Mouse (Mus musculus) mouse embryonic stem cell (cell line): ENCODE measurements around the gene Shroom3.

ENCODE experiments used
- in situ Hi-C, 2 experiments: fragments of 300-500 bp; cut with MboI; formaldehyde crosslinking; loops; 1 replicate in 1 of 2; 3 replicates in 1 of 2; pipeline ENCODE4 v1.14.3; 2019 to 2020; ENCODE audit warnings: low sequenced_read_pairs in 2 of 2, low pct_unique_long_range_greater_than_20kb in 1 of 2, mixed read lengths in 1 of 2; ENCODE audit not compliant: unreplicated experiment in 1 of 2

Gene Shroom3

DNA sequence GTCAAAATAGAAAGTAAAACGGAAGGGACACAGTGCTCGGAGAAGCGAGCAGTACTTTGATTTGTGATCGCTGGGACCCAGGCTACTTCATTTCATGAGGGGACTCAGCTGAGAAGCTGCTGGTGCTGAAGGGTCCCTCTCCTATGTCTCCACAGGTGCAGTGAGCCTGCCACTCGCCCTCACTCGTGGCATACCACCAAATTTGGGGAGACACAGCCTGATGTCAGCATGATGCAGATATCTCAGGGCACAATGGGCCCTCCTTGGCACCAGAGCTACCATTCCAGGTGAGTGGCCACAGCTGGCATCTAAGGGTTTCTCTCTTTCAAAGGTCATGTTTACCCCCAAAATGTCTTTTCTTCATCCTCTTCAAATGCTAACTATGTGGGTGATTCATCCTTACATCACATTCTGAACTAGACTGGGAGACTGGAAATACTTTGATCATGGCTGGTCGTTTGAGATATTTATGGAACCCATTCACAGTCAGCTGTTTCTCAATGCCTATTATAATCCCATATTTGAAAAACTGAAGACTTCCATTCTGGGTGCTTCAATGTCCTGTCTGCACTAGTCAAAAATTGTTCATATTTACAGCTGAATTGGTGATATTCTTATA lies 250.5 kb downstream of the Shroom3 start:
- in situ Hi-C loops = no loop called here

DNA sequence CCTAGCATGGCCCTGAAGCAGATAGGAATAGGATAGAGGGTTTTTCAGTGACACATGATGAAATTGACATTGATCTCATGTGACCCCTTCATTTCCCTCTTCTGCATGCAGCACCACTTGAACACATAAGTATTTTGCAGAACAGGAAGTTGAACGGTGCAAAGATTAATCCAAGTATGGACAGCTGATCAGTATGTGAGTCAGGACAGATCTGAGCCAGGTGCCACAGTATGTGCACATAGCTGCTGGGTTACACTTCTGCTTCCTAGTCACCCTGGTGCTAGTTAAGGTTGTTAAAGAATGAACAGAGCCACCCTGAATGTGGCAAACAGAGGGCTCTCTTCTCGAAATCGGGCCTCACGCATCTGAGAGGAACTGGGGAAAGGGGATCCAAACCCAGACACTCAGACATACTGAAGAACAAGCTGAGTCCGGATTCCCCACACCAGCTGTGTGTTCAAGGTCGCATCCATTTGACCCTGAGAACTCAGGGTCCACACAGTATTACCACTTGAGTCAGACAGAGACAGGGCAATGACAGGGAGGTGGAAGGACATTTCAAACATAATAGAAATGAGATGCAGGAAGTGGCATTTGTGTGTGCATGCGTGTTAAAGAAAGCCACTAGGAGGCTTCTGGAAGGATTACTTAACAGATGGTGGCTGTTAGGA lies 251.2 kb downstream of the Shroom3 start:
- in situ Hi-C loops = no loop called here

DNA sequence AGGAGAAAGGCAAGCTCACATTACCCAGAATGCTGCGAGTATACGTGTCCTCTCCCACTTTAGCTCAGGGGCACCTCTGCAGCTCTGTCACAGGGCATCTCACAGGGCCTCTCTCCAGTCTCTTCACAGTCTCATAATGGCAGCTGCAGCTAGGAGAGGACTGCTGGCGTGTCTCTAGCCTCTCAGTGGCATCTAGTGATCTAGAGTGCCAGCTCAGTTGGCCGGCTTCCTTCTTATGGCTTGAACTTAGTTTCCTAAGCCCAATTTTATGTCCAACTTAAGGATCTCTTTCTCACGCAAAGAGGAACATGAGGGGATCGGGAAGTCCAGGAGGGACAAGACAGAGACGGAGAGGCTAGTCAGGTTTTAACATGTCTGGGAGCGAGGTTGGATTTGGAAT lies 252.6 kb downstream of the Shroom3 start:
- in situ Hi-C loops = no loop called here

DNA sequence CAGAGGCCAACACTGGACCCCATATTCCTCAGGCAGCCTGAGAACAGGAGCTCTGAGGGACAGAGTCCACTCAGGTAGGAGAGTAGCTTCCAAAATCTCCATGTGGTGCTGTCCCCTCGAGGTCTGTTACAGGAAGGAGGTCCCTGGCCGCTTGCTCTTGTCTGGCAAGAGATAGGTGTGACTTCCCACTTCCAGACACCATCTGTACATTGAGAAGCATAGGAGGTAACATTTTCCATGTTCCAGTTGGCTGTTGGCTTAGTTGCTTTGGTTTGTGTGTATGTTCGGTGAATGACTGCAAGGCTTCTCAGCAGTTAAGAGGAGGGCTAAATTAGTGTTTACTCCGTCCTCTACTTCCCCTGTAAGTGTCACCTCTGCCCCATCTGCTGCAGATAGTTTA lies 254.5 kb downstream of the Shroom3 start:
- in situ Hi-C loops = no loop called here

DNA sequence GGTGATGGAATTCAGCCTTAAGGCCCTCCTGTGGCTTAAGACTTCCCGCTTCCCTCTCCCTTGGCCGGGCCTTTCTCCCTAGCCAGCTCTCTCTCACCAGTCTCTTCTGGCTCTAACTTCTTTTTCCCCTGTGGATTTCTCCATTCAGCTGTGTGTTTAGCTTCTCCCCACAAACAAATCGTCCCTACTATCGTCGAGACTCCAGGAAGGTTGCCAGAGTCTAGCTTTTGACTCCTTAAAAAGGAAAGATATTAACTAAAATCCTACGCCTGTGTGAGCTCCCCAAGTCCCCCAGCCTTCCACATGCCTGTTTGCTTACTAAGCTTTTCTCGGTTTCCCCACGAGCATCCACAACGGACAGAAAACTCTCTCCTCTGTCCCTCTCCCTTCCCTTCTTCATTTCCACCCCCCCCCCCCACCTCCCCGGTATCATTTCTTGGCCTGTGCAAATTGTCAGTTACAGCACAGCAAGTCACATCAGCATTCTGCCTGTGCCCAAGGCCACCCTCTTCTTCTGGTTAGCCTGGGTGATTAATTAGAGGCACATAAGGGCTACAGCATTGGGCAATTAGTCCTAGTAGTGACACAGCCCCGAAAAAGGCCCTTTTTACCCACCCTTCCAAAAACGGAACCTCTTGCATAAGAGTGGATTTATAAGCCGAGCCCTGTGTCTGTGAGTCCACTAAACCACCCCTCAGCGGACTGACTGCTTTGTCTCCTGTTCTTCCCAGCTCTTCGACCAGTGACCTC lies 256.2 kb downstream of the Shroom3 start:
- in situ Hi-C loops = no loop called here

DNA sequence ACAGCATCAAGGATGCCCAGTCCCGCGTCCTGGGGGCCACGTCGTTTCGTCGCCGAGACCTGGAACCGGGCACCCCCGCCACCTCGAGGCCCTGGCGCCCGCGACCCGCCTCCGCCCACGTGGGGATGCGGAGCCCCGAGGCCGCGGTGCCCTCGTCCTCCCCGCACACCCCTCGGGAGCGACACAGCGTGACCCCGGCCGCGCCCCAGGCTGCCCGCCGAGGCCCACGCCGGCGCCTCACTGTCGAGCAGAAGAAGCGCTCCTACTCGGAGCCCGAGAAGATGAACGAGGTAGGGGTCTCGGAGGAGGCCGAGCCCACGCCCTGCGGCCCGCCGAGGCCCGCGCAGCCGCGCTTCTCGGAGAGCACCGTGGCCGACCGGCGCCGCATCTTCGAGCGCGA lies 258.9 kb downstream of the Shroom3 start:
- in situ Hi-C loops = no loop called here

DNA sequence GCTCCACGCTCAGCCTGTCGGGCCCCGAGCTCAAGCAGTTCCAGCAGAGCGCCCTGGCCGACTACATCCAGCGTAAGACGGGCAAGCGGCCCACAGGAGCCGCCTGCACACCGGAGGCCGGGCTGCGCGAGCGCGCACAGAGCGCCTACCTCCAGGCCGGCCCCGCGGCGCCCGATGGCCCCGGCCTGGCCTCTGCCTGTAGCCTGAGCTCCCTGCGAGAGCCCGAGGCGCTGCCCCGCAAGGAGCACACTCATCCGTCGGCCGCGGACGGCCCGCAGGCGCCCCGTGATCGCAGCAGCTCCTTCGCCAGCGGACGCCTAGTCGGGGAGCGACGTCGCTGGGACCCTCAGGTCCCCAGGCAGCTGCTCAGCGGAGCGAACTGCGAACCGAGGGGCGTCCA lies 259.3 kb downstream of the Shroom3 start:
- in situ Hi-C loops = no loop called here

DNA sequence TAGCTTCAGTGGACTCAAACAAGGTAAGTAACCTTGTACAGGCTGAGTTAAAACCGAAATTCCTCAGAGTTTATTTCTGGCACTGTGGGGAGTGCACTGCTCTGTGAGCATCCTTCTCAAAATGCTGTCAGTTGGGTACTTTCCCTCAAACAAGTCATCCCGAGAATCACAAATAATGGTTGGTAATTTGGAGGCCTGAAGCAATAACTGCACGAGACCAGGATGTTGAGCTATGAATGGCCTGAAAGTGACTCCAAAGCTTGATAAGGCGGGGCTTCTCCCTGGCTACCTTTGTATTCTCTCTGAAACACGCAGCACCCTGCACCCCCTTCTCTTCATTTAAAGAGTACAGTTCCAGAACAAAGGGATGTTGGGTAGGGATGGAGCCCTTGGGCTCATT lies 261.6 kb downstream of the Shroom3 start:
- in situ Hi-C loops = no loop called here

DNA sequence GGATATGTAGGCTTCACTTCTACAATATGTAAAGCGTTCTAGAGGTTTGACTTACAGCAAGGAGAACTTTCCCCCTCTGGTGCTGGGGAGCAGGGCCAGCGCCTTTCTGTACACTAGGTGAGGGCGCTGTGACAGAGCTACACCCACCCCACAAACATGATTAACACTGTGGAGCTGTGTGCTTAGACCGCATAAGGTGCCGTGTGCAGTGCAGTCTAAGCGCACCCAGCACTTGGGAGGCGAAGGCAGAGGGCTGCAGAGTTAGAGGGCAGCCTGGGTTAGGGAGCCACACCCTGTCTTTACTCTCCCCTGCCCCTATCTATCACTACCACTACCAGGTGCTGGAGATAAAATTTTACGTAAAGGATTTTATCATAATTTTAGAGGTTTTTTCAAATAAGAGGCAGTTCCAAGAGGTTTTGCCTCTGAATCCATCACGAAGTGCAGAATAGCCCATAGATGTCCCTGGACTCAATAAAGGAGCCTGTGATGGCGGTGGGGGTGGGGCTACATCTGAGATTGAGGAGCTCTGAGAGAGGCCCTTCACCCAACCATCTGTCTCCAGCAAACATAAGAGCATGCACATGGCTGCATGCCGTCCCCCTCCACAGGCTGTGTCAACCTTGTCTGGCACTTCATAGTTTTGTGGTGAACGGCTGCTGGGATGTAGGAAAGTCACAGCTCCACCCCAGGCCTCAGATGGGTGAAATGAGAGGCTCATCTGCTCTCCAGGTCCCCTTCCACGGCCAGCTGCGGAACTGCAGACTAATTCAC lies 265.9 kb downstream of the Shroom3 start:
- in situ Hi-C loops = no loop called here

DNA sequence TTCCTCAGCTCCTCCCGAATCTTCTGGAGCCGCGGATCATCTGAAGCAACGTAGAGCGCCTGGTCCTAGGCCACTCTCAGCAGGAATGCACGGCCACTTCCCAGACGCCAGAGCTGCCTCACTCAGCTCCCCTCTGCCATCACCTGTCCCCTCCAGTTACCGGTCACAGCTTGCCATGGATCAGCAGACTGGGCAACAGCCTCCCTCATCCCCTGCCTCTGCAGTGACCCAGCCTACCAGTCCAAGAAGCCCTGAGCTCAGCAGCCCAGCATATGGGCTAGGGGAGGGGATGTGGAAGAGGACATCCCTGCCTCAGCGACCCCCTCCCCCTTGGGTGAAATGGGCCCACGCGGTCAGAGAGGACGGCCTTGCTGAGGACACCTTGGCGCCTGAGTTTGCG lies 267.3 kb downstream of the Shroom3 start:
- in situ Hi-C loops = loop anchor here (10.0 kb wide), 2 partner anchors 116 to 226 kb away; no protein-coding TSS in a partner anchor

DNA sequence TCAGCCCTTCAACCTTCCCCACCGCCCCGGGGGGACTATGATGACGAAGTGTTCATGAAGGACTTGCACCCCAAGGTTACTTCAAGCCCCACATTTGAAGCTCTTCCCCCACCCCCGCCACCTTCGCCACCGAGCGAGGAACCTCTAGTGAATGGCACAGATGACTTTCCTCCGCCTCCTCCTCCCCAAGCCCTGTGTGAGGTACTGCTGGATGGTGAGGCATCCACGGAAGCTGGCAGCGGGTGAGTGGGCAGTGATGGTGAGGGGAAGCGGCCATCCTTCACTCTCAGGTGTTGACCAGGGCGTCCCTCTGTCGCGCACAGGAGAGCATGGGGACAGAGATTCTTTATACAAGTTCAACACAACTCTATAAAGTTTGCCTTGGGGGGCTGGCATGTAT lies 267.8 kb downstream of the Shroom3 start:
- in situ Hi-C loops = loop anchor here (10.0 kb wide), 2 partner anchors 116 to 226 kb away; no protein-coding TSS in a partner anchor

DNA sequence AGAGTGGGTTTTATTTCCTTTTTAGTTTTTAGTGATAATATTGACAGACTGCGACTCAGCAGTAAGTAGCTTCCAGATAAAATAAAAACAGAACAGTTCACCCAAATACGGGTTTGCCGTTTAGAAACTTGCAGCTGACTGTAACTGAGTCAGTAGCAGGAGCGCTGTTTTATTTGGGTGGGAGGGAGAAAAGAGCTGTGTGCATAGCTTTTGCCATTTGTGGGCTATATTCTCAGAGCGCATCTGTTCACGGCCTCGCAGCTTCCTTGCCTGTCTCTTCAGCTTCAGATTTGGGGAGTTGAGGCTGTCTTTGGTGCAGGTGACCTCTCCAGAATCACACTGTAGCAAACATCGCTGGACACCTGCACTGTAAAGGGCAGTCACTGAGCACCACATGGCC lies 270.6 kb downstream of the Shroom3 start:
- in situ Hi-C loops = loop anchor here (10.0 kb wide), 2 partner anchors 119 to 229 kb away; no protein-coding TSS in a partner anchor

DNA sequence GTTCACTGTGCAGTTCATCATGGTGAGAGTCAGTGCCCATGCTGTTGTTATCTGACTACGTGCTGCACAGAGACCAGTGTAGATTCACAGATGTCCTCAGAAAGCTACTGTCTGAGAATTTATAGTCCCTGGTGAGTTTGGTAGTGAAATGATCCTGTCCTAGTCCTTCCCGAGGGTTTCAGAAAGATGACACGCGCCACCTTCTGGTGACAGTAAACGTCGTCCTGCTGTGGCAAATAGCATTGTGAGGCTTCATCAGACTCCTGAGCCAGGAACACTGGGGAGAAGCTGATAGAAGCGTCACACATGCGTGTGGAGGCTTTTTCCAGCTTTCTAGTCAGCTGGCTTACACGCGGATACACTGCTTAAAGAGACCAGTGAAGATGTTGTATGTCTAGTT lies 271.1 kb downstream of the Shroom3 start:
- in situ Hi-C loops = loop anchor here (10.0 kb wide), 2 partner anchors 120 to 230 kb away; no protein-coding TSS in a partner anchor

DNA sequence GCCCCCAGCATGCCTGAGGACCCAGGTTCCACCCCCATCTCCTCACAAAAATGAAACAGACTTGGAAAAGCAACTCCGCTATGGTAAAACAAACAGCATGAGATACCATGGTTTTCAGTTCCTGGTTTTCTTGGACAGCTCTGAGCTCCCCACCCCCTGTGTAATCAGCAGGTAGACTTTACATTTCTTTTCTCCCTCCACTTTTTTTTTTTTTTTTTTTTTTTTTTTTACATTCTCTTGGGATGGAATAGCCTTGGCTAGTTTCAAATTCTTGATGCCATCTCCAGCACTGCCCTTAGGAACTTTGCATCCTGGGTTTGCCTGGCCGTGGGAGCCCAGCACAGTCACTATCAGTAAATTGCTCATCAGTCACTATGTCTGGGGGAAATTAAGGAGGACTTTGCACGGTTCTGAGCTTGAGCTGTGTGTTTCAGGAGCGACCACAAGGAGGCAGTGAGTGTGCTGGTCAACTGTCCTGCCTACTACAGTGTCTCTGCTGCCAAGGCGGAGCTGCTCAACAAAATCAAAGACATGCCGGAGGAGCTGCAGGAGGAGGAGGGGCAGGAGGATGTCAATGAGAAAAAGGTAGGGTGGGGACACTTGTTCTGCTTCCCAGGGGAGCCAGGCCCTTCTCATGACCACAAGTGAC lies 271.7 kb downstream of the Shroom3 start:
- in situ Hi-C loops = loop anchor here (10.0 kb wide), 2 partner anchors 120 to 230 kb away; no protein-coding TSS in a partner anchor

DNA sequence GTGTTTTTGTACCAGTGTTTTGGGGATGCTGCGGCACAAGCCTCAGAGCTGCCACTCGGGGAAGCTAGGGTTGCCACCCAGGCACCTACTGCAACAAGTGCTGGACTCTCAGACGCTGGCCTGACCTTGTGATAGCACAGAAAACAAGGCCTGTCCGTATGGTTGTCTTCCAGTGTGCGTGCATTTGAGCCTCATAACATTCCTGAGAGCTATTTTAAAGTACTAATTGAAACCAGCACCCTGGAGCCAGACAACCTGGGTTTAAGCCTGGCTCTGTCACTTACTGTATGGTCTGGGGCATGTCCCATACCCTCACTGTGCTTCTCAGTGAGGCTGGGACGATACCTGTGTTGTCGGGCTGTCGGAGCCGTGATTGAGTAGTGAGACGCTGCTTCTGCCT lies 276.1 kb downstream of the Shroom3 start:
- in situ Hi-C loops = loop anchor here (10.0 kb wide), 2 partner anchors 124 to 234 kb away; no protein-coding TSS in a partner anchor

DNA sequence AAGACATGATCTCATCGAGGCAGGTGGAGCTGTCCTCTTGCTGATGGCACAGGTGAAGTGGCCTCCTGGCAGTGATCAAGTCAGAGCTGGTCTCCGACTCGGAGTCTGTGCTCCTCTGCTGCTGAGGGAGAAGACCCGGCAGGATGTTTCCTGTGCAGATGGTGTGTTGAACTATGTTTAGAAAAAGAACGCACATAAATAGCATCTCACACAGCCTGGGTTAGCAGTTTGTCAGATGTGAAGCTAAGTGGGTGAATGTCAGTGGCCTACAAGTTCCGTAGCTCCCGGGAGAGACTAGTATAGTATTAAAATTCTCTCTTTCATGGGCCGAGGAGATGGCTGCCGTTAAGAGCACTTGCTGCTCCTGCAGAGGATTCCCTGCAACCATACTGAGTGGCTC lies 276.5 kb downstream of the Shroom3 start:
- in situ Hi-C loops = loop anchor here (10.0 kb wide), 2 partner anchors 125 to 235 kb away; no protein-coding TSS in a partner anchor

DNA sequence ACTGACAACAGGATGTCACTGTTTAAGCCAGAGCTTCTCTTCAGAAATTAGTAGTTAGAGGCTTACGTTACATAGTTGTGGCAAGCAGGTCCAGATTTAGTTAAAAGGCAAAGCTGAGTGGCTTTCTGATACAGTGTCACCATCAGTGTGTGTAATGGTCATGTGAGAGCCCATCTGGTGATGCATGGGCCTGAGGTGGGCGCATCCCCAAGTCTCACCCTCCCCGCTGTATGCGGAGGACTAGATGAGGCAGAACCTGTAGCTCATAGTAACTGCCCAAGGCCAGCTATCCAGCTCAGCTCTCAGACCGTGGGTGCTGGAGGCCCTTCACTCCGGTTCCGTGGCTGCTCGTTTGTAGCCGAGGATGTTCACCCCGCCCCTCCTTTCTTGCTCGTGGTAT lies 278.1 kb downstream of the Shroom3 start:
- in situ Hi-C loops = no loop called here

DNA sequence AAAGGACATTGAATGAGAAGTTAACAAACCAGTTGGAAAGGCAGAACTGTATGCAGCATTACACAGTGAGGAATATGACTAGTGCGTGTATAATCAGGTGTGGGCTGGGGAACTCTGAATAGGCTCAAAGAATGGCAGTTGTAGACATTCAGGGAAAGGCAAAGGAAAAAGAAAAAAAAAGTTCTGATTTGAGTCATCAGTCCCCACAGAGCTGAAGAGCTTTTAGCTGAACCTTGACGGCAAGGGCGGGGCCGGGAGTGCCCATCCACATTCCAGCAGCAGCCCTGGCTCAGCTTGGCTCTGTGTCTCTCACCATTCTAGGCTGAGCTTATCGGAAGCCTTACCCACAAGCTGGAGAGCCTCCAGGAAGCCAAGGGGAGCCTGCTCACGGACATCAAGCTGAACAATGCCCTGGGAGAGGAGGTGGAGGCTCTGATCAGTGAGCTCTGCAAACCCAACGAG lies 278.6 kb downstream of the Shroom3 start:
- in situ Hi-C loops = no loop called here
